In genomic region chr2:28523643-28524117, GRCm38 (mm10) we compare ENCODE assay signal across 8 mouse cellular contexts. TPM values are rescaled to one million over a fixed set of nuclear protein-coding genes. Genes with fewer than 3 reads are reported as not detected.
DNase-seq lines count a peak whose midpoint lies in the region; ATAC-seq and TF ChIP-seq lines count a peak whose summit lies in the region.

No protein-coding gene starts in this region.

- no peaks in the 10 kb centered on the region for H3K9me3 ChIP-seq in neural tube, embryonic 11.5 days (ENCODE audit: control insufficient read depth, low read length)
- no peaks in the 10 kb centered on the region for H3K9me3 ChIP-seq in forebrain, embryonic 10.5 days
- no peaks in the 10 kb centered on the region for H3K9me3 ChIP-seq in heart, embryonic 14.5 days (ENCODE audit: control insufficient read depth, low read length)
- H3K9me3 ChIP-seq in kidney, postnatal 0 days (replicated peaks; ENCODE audit: low read length): no peaks in the 10 kb centered on the region
- H3K9me3 ChIP-seq in liver, embryonic 12.5 days (replicated peaks): no peaks in the 10 kb centered on the region

- ATAC-seq in neural tube, embryonic 11.5 days (ENCODE audit: insufficient read depth, low FRiP score, low TSS enrichment): peak; percentile 51
- ATAC-seq in heart, embryonic 14.5 days (ENCODE audit: insufficient number of reproducible peaks, insufficient read depth, low FRiP score, low read depth): peak; percentile 82
- peak; percentile 49 for ATAC-seq in kidney, postnatal 0 days (replicated peaks; ENCODE audit: low FRiP score, low read depth)
- peak; percentile 51 for ATAC-seq in liver, embryonic 12.5 days

- H3K36me3 ChIP-seq in neural tube, embryonic 11.5 days (ENCODE audit: control insufficient read depth, insufficient read depth, low read length): no peaks in the 10 kb centered on the region
- H3K36me3 ChIP-seq in forebrain, embryonic 10.5 days (replicated peaks): peaks cover 6% of the 10 kb centered on the region
- H3K36me3 ChIP-seq in heart, embryonic 14.5 days (ENCODE audit: control insufficient read depth, insufficient read depth, low read length): no peaks in the 10 kb centered on the region
- H3K36me3 ChIP-seq in kidney, postnatal 0 days (ENCODE audit: insufficient read depth, low read length): no peaks in the 10 kb centered on the region
- no peaks in the 10 kb centered on the region for H3K36me3 ChIP-seq in liver, embryonic 12.5 days

- no peak overlapping the region for H3K4me2 ChIP-seq in neural tube, embryonic 11.5 days (ENCODE audit: low read depth)
- no peak overlapping the region for H3K4me2 ChIP-seq in heart, embryonic 14.5 days (ENCODE audit: low read length)
- H3K4me2 ChIP-seq in kidney, postnatal 0 days (ENCODE audit: low read length): no peak overlapping the region
- H3K4me2 ChIP-seq in liver, embryonic 12.5 days: no peak overlapping the region

- H3K27me3 ChIP-seq in neural tube, embryonic 11.5 days (ENCODE audit: control insufficient read depth, insufficient read depth, low read length): no peaks in the 10 kb centered on the region
- H3K27me3 ChIP-seq in forebrain, embryonic 10.5 days (ENCODE audit: poor library complexity, severe bottlenecking): no peaks in the 10 kb centered on the region
- no peaks in the 10 kb centered on the region for H3K27me3 ChIP-seq in heart, embryonic 14.5 days (ENCODE audit: control insufficient read depth, insufficient read depth, low read length)
- H3K27me3 ChIP-seq in kidney, postnatal 0 days (ENCODE audit: insufficient read depth, low read length): no peaks in the 10 kb centered on the region
- H3K27me3 ChIP-seq in liver, embryonic 12.5 days (replicated peaks): no peaks in the 10 kb centered on the region

- WGBS in neural tube, embryonic 11.5 days: 12% methylated on average over 5 of the region's 5 CpGs
- WGBS in forebrain, embryonic 10.5 days: 16% methylated on average over 5 of the region's 5 CpGs
- WGBS in heart, embryonic 14.5 days: 12% methylated on average over 5 of the region's 5 CpGs
- 38% methylated on average over 5 of the region's 5 CpGs for whole genome bisulfite sequencing in kidney, postnatal 0 days
- WGBS in liver, embryonic 12.5 days (ENCODE audit: insufficient replicate concordance): 55% methylated on average over 5 of the region's 5 CpGs

- H3K27ac ChIP-seq in neural tube, embryonic 11.5 days (ENCODE audit: low read depth, low read length): 0 out of 2 replicates have a peak overlapping the region, but pooled peaks have one; percentile 35
- H3K27ac ChIP-seq in forebrain, embryonic 10.5 days: peak overlapping the region; percentile 63
- peak overlapping the region in 1 of 2 experiments; percentile 49; a peak in 2 of 4 replicates for H3K27ac ChIP-seq in heart, embryonic 14.5 days (replicated peaks in 1 of 2; ENCODE audit: control insufficient read depth in 1 of 2, insufficient read depth in 1 of 2, low read depth in 2 of 2, low read length in 2 of 2)
- no peak overlapping the region for H3K27ac ChIP-seq in kidney, postnatal 0 days
- H3K27ac ChIP-seq in liver, embryonic 12.5 days: no peak overlapping the region

- peaks cover 27% of the 10 kb centered on the region for H3K4me1 ChIP-seq in neural tube, embryonic 11.5 days (ENCODE audit: control insufficient read depth, insufficient read depth, low read length)
- peaks cover 74% of the 10 kb centered on the region for H3K4me1 ChIP-seq in forebrain, embryonic 10.5 days
- peaks cover 25 to 27% of the 10 kb centered on the region in 2 experiments for H3K4me1 ChIP-seq in heart, embryonic 14.5 days (ENCODE audit: control insufficient read depth in 2 of 2, insufficient read depth in 2 of 2, low read length in 2 of 2)
- H3K4me1 ChIP-seq in kidney, postnatal 0 days (replicated peaks; ENCODE audit: insufficient read depth, low read length): peaks cover 25% of the 10 kb centered on the region; the same call in 1 of the 2 replicates
- peaks cover 31% of the 10 kb centered on the region for H3K4me1 ChIP-seq in liver, embryonic 12.5 days

- TF ChIP-seq CTCF in kidney, postnatal 0 days (IDR thresholded peaks at IDR 0.05; ENCODE audit: low read depth): no peak

- no peak overlapping the region for H3K9ac ChIP-seq in neural tube, embryonic 11.5 days (ENCODE audit: low read length)
- no peak overlapping the region for H3K9ac ChIP-seq in heart, embryonic 14.5 days (ENCODE audit: low read length)
- H3K9ac ChIP-seq in kidney, postnatal 0 days (ENCODE audit: low read depth, low read length): no peak overlapping the region
- H3K9ac ChIP-seq in liver, embryonic 12.5 days: no peak overlapping the region

- no peak overlapping the region for H3K4me3 ChIP-seq in neural tube, embryonic 11.5 days (ENCODE audit: low read depth, low read length)
- H3K4me3 ChIP-seq in forebrain, embryonic 10.5 days: no peak overlapping the region
- no peak overlapping the region for H3K4me3 ChIP-seq in heart, embryonic 14.5 days (ENCODE audit: control insufficient read depth in 1 of 2, insufficient read depth in 1 of 2, low read depth in 1 of 2, low read length in 2 of 2)
- no peak overlapping the region for H3K4me3 ChIP-seq in kidney, postnatal 0 days (replicated peaks; ENCODE audit: low read depth, low read length)
- H3K4me3 ChIP-seq in liver, embryonic 12.5 days: no peak overlapping the region

- no peak for DNase-seq in neural tube, embryonic 11.5 days (ENCODE audit: low spot score)
- DNase-seq in neural tube, embryonic 10.5 days (ENCODE audit: extremely low spot score, low spot score): no peak
- DNase-seq in forebrain, embryonic 10.5 days (ENCODE audit: extremely low spot score, low spot score): no peak
- DNase-seq in kidney, postnatal 0 days (ENCODE audit: low spot score): peak; percentile 79
- DNase-seq in natural killer cell, adult 2 months (ENCODE audit: low spot score in 2 of 2): peak; percentile 34 to 38
- DNase-seq in urinary bladder, postnatal 14 days (ENCODE audit: low spot score): peak; percentile 88

RNA-seq across cellular contexts. Expression of gene Ralgds, which starts 10.8 kb away (rescaled TPM):
- 62.8 and 86.7 TPM in 2 replicates for polyA plus RNA-seq in neural tube, embryonic 11.5 days (2014; fragmentation: Nextera tagmentation; extraction: Ambion mirVana)
- 22.5 and 23.2 TPM in 2 replicates for polyA plus RNA-seq in forebrain, embryonic 10.5 days (2016; fragmentation: Nextera tagmentation; extraction: Ambion mirVana)
- polyA plus RNA-seq in heart, embryonic 14.5 days (2014; fragmentation: Nextera tagmentation; extraction: Ambion mirVana): 20.1 and 21.1 TPM in 2 replicates
- polyA plus RNA-seq in kidney, postnatal 0 days (2015; fragmentation: Nextera tagmentation; extraction: Ambion mirVana): 16.0 and 18.1 TPM in 2 replicates
- 4.3 and 5.5 TPM in 2 replicates for polyA plus RNA-seq in liver, embryonic 12.5 days (2016; fragmentation: Nextera tagmentation; extraction: Ambion mirVana)

RNA-seq across cellular contexts. Expression of gene Gm10134, which starts 17.8 kb away (rescaled TPM):
- polyA plus RNA-seq in neural tube, embryonic 11.5 days (2014; fragmentation: Nextera tagmentation; extraction: Ambion mirVana): 1.0 TPM in 1 of 2 replicates, not detected in the other
- not detected in 2 replicates for polyA plus RNA-seq in forebrain, embryonic 10.5 days (2016; fragmentation: Nextera tagmentation; extraction: Ambion mirVana)
- 0.86 and 1.1 TPM in 2 replicates for polyA plus RNA-seq in heart, embryonic 14.5 days (2014; fragmentation: Nextera tagmentation; extraction: Ambion mirVana)
- 10.2 and 11.1 TPM in 2 replicates for polyA plus RNA-seq in kidney, postnatal 0 days (2015; fragmentation: Nextera tagmentation; extraction: Ambion mirVana)
- 0.64 and 0.71 TPM in 2 replicates for polyA plus RNA-seq in liver, embryonic 12.5 days (2016; fragmentation: Nextera tagmentation; extraction: Ambion mirVana)

RNA-seq across cellular contexts. Expression of gene Gbgt1, which starts 27.0 kb away (rescaled TPM):
- 0.82 TPM in 1 of 2 replicates, not detected in the other for polyA plus RNA-seq in neural tube, embryonic 11.5 days (2014; fragmentation: Nextera tagmentation; extraction: Ambion mirVana)
- polyA plus RNA-seq in forebrain, embryonic 10.5 days (2016; fragmentation: Nextera tagmentation; extraction: Ambion mirVana): not detected in 2 replicates
- not detected in 2 replicates for polyA plus RNA-seq in heart, embryonic 14.5 days (2014; fragmentation: Nextera tagmentation; extraction: Ambion mirVana)
- polyA plus RNA-seq in kidney, postnatal 0 days (2015; fragmentation: Nextera tagmentation; extraction: Ambion mirVana): 2.4 and 3.8 TPM in 2 replicates
- 0.37 and 0.39 TPM in 2 replicates for polyA plus RNA-seq in liver, embryonic 12.5 days (2016; fragmentation: Nextera tagmentation; extraction: Ambion mirVana)

RNA-seq across cellular contexts. Expression of gene Cel, which starts 39.5 kb away (rescaled TPM):
- polyA plus RNA-seq in neural tube, embryonic 11.5 days (2014; fragmentation: Nextera tagmentation; extraction: Ambion mirVana): not detected in 2 replicates
- 0.07 TPM in 1 of 2 replicates, not detected in the other for polyA plus RNA-seq in forebrain, embryonic 10.5 days (2016; fragmentation: Nextera tagmentation; extraction: Ambion mirVana)
- not detected in 2 replicates for polyA plus RNA-seq in heart, embryonic 14.5 days (2014; fragmentation: Nextera tagmentation; extraction: Ambion mirVana)
- not detected in 2 replicates for polyA plus RNA-seq in kidney, postnatal 0 days (2015; fragmentation: Nextera tagmentation; extraction: Ambion mirVana)
- polyA plus RNA-seq in liver, embryonic 12.5 days (2016; fragmentation: Nextera tagmentation; extraction: Ambion mirVana): not detected in 2 replicates

RNA-seq across cellular contexts. Expression of gene Mrps2, which starts 55.8 kb away (rescaled TPM):
- 66.7 and 66.9 TPM in 2 replicates for polyA plus RNA-seq in neural tube, embryonic 11.5 days (2014; fragmentation: Nextera tagmentation; extraction: Ambion mirVana)
- polyA plus RNA-seq in forebrain, embryonic 10.5 days (2016; fragmentation: Nextera tagmentation; extraction: Ambion mirVana): 68.1 and 70.3 TPM in 2 replicates
- 47.9 and 50.9 TPM in 2 replicates for polyA plus RNA-seq in heart, embryonic 14.5 days (2014; fragmentation: Nextera tagmentation; extraction: Ambion mirVana)
- 51.9 and 54.1 TPM in 2 replicates for polyA plus RNA-seq in kidney, postnatal 0 days (2015; fragmentation: Nextera tagmentation; extraction: Ambion mirVana)
- 39.8 and 41.0 TPM in 2 replicates for polyA plus RNA-seq in liver, embryonic 12.5 days (2016; fragmentation: Nextera tagmentation; extraction: Ambion mirVana)

Comparison
In these comparisons a context has a peak if more than half of its experiments do, and no peak if none do; other contexts are left out.
1. DNase-seq: peak in kidney, postnatal 0 days (single experiment), natural killer cell, adult 2 months (2 of 2) and urinary bladder, postnatal 14 days (single experiment); none in neural tube, embryonic 11.5 days (single experiment), neural tube, embryonic 10.5 days (single experiment) and forebrain, embryonic 10.5 days (single experiment).
2. H3K27ac ChIP-seq: peak in neural tube, embryonic 11.5 days (single experiment) and forebrain, embryonic 10.5 days (single experiment); none in kidney, postnatal 0 days (single experiment) and liver, embryonic 12.5 days (single experiment).
3. Peak in every context shown above with its lines, with median percentiles within 50 percentile points of each other: ATAC-seq.